Mouse (Mus musculus): ENCODE results near the gene Ribc2. TPM values are rescaled to one million over a fixed set of nuclear protein-coding genes. Genes with fewer than 3 reads are reported as not detected.

Ribc2 gene
- 1.0 and 1.3 TPM in 2 replicates for polyA plus RNA-seq (2015; fragmentation: Nextera tagmentation; extraction: Ambion mirVana)

GRCm38 (mm10) chr15:85131275-85132192 is at the start of gene Ribc2, which contains the start of gene Smc1b:
TSS of gene Ribc2 (plus strand) at chr15:85132078.
TSS of gene Smc1b (minus strand) at chr15:85131964.
- H3K27me3 ChIP-seq (replicated peaks) = no peaks in the 10 kb centered on the region

GRCm38 (mm10) chr15:85085641-85086040 is 46.2 kb upstream of the Ribc2 start:
- H3K9me3 ChIP-seq = no peaks in the 10 kb centered on the region
- no peak overlapping the region for H3K9ac ChIP-seq
- H3K4me1 ChIP-seq = no peaks in the 10 kb centered on the region
- no peak overlapping the region for H3K4me2 ChIP-seq
- H3K27ac ChIP-seq = no peak overlapping the region
- no peak for ATAC-seq (replicated peaks)
- H3K4me3 ChIP-seq = no peak overlapping the region
- WGBS = 73% methylated on average over 1 of the region's 1 CpGs
- H3K27me3 ChIP-seq (replicated peaks) = no peaks in the 10 kb centered on the region
- no peaks in the 10 kb centered on the region for H3K36me3 ChIP-seq (replicated peaks)

More at GRCm38 (mm10) chr15:85131275-85132192, at the start of gene Ribc2, which contains the start of gene Smc1b:
- 33% methylated on average over 56 of the region's 58 CpGs for WGBS
- H3K4me2 ChIP-seq = peak within 1 kb of the TSS; percentile 71
- H3K4me3 ChIP-seq = peak within 1 kb of the TSS; percentile 39
- H3K36me3 ChIP-seq (replicated peaks) = no peaks in the 10 kb centered on the region
- H3K4me1 ChIP-seq = peaks cover 11% of the 10 kb centered on the region
- peak; percentile 62 for ATAC-seq (replicated peaks)
- H3K9me3 ChIP-seq = no peaks in the 10 kb centered on the region
- H3K9ac ChIP-seq = peak within 1 kb of the TSS; percentile 33; the same call in 1 of the 2 replicates
- H3K27ac ChIP-seq = no peak within 1 kb of the TSS

GRCm38 (mm10) chr15:85132193-85132520 is 279 bp downstream of the Ribc2 start:
- ATAC-seq (replicated peaks) = peak; percentile 17; the same call in 1 of the 2 replicates
- H3K4me1 ChIP-seq = peaks cover 11% of the 10 kb centered on the region
- no peak overlapping the region for H3K27ac ChIP-seq
- H3K4me3 ChIP-seq = peak overlapping the region; percentile 39
- H3K9ac ChIP-seq = peak overlapping the region; percentile 9; the same call in 1 of the 2 replicates
- 17% methylated on average over 10 of the region's 10 CpGs for WGBS
- H3K4me2 ChIP-seq = peak overlapping the region; percentile 71
- H3K9me3 ChIP-seq = no peaks in the 10 kb centered on the region
- H3K36me3 ChIP-seq (replicated peaks) = no peaks in the 10 kb centered on the region
- H3K27me3 ChIP-seq (replicated peaks) = no peaks in the 10 kb centered on the region

GRCm38 (mm10) chr15:85135143-85135542 is 3.3 kb downstream of the Ribc2 start:
- Histone ChIP-seq H3K9me3 (no peaks in the 10 kb centered on the region), H3K9ac (no peak overlapping the region), H3K27ac (no peak overlapping the region), H3K27me3 (replicated peaks) (no peaks in the 10 kb centered on the region), H3K4me1 (peaks cover 11% of the 10 kb centered on the region), H3K4me3 (no peak overlapping the region), H3K4me2 (no peak overlapping the region), H3K36me3 (replicated peaks) (no peaks in the 10 kb centered on the region)
- no peak for ATAC-seq (replicated peaks)
- WGBS = 39% methylated on average over 9 of the region's 9 CpGs

GRCm38 (mm10) chr15:85141290-85141689 is 9.4 kb downstream of the Ribc2 start:
- no peaks in the 10 kb centered on the region for H3K27me3 ChIP-seq (replicated peaks)
- H3K4me3 ChIP-seq = no peak overlapping the region
- H3K9ac ChIP-seq = no peak overlapping the region
- no peak for ATAC-seq (replicated peaks)
- no peaks in the 10 kb centered on the region for H3K36me3 ChIP-seq (replicated peaks)
- no peak overlapping the region for H3K27ac ChIP-seq
- no peaks in the 10 kb centered on the region for H3K9me3 ChIP-seq
- no peak overlapping the region for H3K4me2 ChIP-seq
- WGBS = 92% methylated on average over 10 of the region's 10 CpGs
- H3K4me1 ChIP-seq = no peaks in the 10 kb centered on the region

GRCm38 (mm10) chr15:85142441-85142840 is 10.6 kb downstream of the Ribc2 start:
- Histone ChIP-seq H3K4me3 (no peak overlapping the region), H3K27ac (no peak overlapping the region), H3K9me3 (no peaks in the 10 kb centered on the region), H3K9ac (no peak overlapping the region), H3K36me3 (replicated peaks) (no peaks in the 10 kb centered on the region), H3K27me3 (replicated peaks) (no peaks in the 10 kb centered on the region), H3K4me1 (no peaks in the 10 kb centered on the region), H3K4me2 (no peak overlapping the region)
- WGBS = 76% methylated on average over 2 of the region's 2 CpGs
- ATAC-seq (replicated peaks) = no peak

- Histone ChIP-seq H3K9me3 (no peaks in the 10 kb centered on the region), H3K4me3 (no peak overlapping the region), H3K4me1 (0 out of 2 replicates have a peak, but pooled peaks cover 5% of the 10 kb centered on the region), H3K4me2 (no peak overlapping the region), H3K9ac (no peak overlapping the region), H3K36me3 (replicated peaks) (no peaks in the 10 kb centered on the region), H3K27ac (no peak overlapping the region), H3K27me3 (replicated peaks) (no peaks in the 10 kb centered on the region)
- WGBS = 89% methylated on average over 11 of the region's 11 CpGs
- ATAC-seq (replicated peaks) = no peak
Measured at GRCm38 (mm10) chr15:85143161-85143560, 11.3 kb downstream of the Ribc2 start.

- no peaks in the 10 kb centered on the region for H3K27me3 ChIP-seq (replicated peaks)
- no peaks in the 10 kb centered on the region for H3K36me3 ChIP-seq (replicated peaks)
- no peak overlapping the region for H3K4me3 ChIP-seq
- no peaks in the 10 kb centered on the region for H3K9me3 ChIP-seq
- no peak overlapping the region for H3K9ac ChIP-seq
- no peak overlapping the region for H3K27ac ChIP-seq
- 0 out of 2 replicates have a peak, but pooled peaks cover 8% of the 10 kb centered on the region for H3K4me1 ChIP-seq
- H3K4me2 ChIP-seq = no peak overlapping the region
- ATAC-seq (replicated peaks) = no peak
- WGBS = 89% methylated on average over 1 of the region's 1 CpGs
Measured at GRCm38 (mm10) chr15:85143747-85144146, 11.9 kb downstream of the Ribc2 start.

- Histone ChIP-seq H3K4me1 (0 out of 2 replicates have a peak, but pooled peaks cover 8% of the 10 kb centered on the region), H3K27me3 (replicated peaks) (no peaks in the 10 kb centered on the region), H3K9me3 (no peaks in the 10 kb centered on the region), H3K36me3 (replicated peaks) (no peaks in the 10 kb centered on the region), H3K9ac (no peak overlapping the region), H3K4me2 (no peak overlapping the region), H3K4me3 (no peak overlapping the region), H3K27ac (no peak overlapping the region)
- ATAC-seq (replicated peaks) = no peak
- WGBS = 92% methylated on average over 5 of the region's 5 CpGs
Measured at GRCm38 (mm10) chr15:85144249-85144648, 12.4 kb downstream of the Ribc2 start.

- Histone ChIP-seq H3K27ac (no peak overlapping the region), H3K4me3 (no peak overlapping the region), H3K9me3 (no peaks in the 10 kb centered on the region), H3K36me3 (replicated peaks) (no peaks in the 10 kb centered on the region), H3K27me3 (replicated peaks) (no peaks in the 10 kb centered on the region), H3K4me2 (no peak overlapping the region), H3K4me1 (0 out of 2 replicates have a peak, but pooled peaks cover 12% of the 10 kb centered on the region), H3K9ac (no peak overlapping the region)
- WGBS = 28% methylated on average over 13 of the region's 13 CpGs
- ATAC-seq (replicated peaks) = peak; percentile 48; the same call in 1 of the 2 replicates
Measured at GRCm38 (mm10) chr15:85151433-85151918, 19.6 kb downstream of the Ribc2 start.

GRCm38 (mm10) chr15:85152577-85152976 is 20.7 kb downstream of the Ribc2 start:
- Histone ChIP-seq H3K36me3 (replicated peaks) (no peaks in the 10 kb centered on the region), H3K4me2 (no peak overlapping the region), H3K9ac (no peak overlapping the region), H3K4me1 (0 out of 2 replicates have a peak, but pooled peaks cover 12% of the 10 kb centered on the region), H3K27ac (no peak overlapping the region), H3K4me3 (no peak overlapping the region), H3K27me3 (replicated peaks) (no peaks in the 10 kb centered on the region), H3K9me3 (no peaks in the 10 kb centered on the region)
- ATAC-seq (replicated peaks) = no peak
- 79% methylated on average over 3 of the region's 3 CpGs for WGBS

- 94% methylated on average over 3 of the region's 3 CpGs for WGBS
- Histone ChIP-seq H3K27ac (no peak overlapping the region), H3K27me3 (replicated peaks) (no peaks in the 10 kb centered on the region), H3K4me2 (no peak overlapping the region), H3K4me3 (no peak overlapping the region), H3K36me3 (replicated peaks) (no peaks in the 10 kb centered on the region), H3K4me1 (0 out of 2 replicates have a peak, but pooled peaks cover 4% of the 10 kb centered on the region), H3K9ac (no peak overlapping the region), H3K9me3 (no peaks in the 10 kb centered on the region)
- no peak for ATAC-seq (replicated peaks)
Measured at GRCm38 (mm10) chr15:85154091-85154490, 22.2 kb downstream of the Ribc2 start.
